Mouse (Mus musculus) midbrain, embryonic 12.5 days (tissue): ENCODE measurements around the gene Gm9573. TPM values are rescaled to one million over a fixed set of nuclear protein-coding genes. Genes with fewer than 3 reads are reported as not detected.

Experiments used
- ATAC-seq: fragments of 200-750 bp; cut with Nextera tagmentation; 2 replicates; pipeline ENCODE4 v1.8.0; 2017; ENCODE audit warnings: low read depth, moderate TSS enrichment, moderate library complexity; ENCODE audit not compliant: low FRiP score
- H3K27ac ChIP-seq: fragments of 300-500 bp; sonication (generic); replicated peaks from 2 replicates; pipeline ENCODE4 v1.5.1; 2016; ENCODE audit warnings: mild to moderate bottlenecking
- H3K27me3 ChIP-seq: fragments of 300-500 bp; sonication (generic); 2 replicates; pipeline ENCODE4 v1.6.1; 2016; ENCODE audit warnings: mild to moderate bottlenecking
- H3K36me3 ChIP-seq: fragments of 300-500 bp; sonication (generic); 2 replicates; pipeline ENCODE4 v1.6.1; 2016
- H3K4me1 ChIP-seq: fragments of 300-500 bp; sonication (generic); 2 replicates; pipeline ENCODE4 v1.6.1; 2016
- H3K4me2 ChIP-seq: fragments of 300-500 bp; sonication (generic); replicated peaks from 2 replicates; pipeline ENCODE4 v1.6.1; 2016; ENCODE audit warnings: mild to moderate bottlenecking, moderate library complexity
- H3K4me3 ChIP-seq: fragments of 300-500 bp; sonication (generic); 2 replicates; pipeline ENCODE4 v1.5.1; 2016; ENCODE audit warnings: mild to moderate bottlenecking
- H3K9ac ChIP-seq: fragments of 300-500 bp; sonication (generic); replicated peaks from 2 replicates; pipeline ENCODE4 v1.6.1; 2016; ENCODE audit warnings: mild to moderate bottlenecking, moderate library complexity
- H3K9me3 ChIP-seq: fragments of 300-500 bp; sonication (generic); 2 replicates; pipeline ENCODE4 v1.6.1; 2016; ENCODE audit warnings: mild to moderate bottlenecking
- WGBS: fragments of 180-500 bp; shearing (Covaris S2); methylation state at CpG from one replicate; pipeline ENCODE4 v1.1.7; 2016; 5-methylcytosine and 5-hydroxymethylcytosine counted together
- polyA plus RNA-seq: library from polyadenylated mRNA; unstranded; fragments of >200 nt; fragmentation: Nextera tagmentation; extraction: Ambion mirVana; gene quantifications from 2 replicates; pipeline ENCODE4 v1.2.1, GENCODE M21; 2016

Gene Gm9573
- polyA plus RNA-seq, 1 experiment from 2014 or later, result not detected

DNA sequence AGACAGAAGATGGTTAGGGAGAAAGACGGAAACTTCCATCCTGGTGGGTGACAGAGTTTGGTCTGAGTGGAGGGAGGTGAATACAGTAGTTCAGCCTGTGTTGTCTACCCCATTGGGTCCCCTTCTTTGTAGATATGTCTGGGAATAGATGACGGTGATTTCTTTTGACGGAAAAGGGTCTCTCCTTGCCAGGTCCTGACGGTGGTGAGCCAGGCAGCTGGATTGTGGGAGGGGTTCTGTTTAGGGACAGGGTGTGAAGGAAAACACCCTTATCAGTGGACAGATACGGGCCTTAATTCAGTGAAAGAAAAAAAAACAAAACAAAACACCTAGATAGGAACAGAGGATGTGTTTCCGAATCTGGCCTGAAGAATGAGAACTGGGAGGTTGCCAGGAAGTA, 12.9 kb upstream of the Gm9573 start:
- Histone ChIP-seq H3K4me1 (peaks cover 7% of the 10 kb centered on the region; the same call in 1 of the 2 replicates), H3K27ac (no peak overlapping the region), H3K9ac (no peak overlapping the region), H3K27me3 (peaks cover 14% of the 10 kb centered on the region), H3K4me2 (peak overlapping the region; percentile 40), H3K4me3 (no peak overlapping the region), H3K9me3 (no peaks in the 10 kb centered on the region), H3K36me3 (no peaks in the 10 kb centered on the region)
- 87% methylated on average over 6 of the region's 6 CpGs for WGBS
- ATAC-seq, result no peak

DNA sequence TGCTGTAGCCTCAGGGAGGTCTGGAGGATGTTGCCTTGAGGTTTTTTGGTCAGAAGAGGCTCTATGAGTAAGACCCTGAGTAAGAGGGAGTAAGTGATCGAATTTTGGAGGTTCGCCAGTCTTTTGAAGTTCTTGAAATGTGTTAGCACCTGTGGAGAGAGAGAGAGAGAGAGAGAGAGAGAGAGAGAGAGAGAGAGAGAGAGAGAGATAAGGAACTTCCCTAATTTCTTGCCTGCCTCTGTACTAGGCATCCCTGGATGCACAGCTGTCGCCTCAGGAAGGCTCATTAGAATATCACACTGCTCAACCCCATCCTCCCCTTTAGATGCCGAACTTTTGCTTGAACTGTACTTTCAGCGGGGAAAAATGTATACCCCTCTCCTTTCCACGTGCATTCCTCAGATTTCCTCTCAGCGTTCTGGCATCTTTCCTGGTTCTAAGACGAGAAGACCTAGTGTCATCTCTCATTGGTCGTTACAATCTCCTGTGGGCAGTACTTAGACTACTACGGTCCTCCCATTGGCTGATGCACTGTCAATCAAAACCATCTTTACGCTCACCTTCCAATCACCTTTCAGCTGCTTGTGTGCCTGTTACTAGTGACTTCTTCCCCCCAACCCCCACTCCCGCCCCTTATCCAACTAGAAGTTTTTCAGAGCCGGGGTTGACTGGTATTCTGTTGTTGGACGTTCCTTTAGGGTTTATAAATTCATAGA, 12.2 kb upstream of the Gm9573 start:
- Histone ChIP-seq H3K9me3 (no peaks in the 10 kb centered on the region), H3K4me1 (peaks cover 7% of the 10 kb centered on the region; the same call in 1 of the 2 replicates), H3K9ac (no peak overlapping the region), H3K4me3 (no peak overlapping the region), H3K27ac (no peak overlapping the region), H3K4me2 (peak overlapping the region; percentile 40), H3K27me3 (peaks cover 15% of the 10 kb centered on the region), H3K36me3 (no peaks in the 10 kb centered on the region)
- WGBS, result 27% methylated on average over 14 of the region's 14 CpGs
- peak; percentile 83; the same call in 1 of the 2 replicates for ATAC-seq

DNA sequence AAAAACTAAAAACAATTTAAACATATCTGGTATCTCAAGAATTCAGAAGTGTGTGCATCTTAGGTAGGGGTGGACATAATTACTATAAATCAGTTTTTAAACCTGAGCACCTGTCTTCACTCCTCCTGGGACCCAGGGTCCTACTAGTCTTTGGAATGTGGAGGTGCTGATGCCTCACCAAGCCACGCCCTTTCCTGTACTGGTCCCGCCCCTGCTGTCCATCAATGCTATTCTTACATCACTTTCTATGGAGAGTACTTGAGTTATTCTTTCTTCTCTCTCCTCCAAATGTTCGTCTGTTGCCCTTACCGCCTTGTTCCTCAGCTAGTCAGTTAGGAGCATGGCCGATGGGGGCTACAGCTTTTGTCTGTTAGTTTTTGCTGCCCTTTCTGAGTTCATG, 9.9 kb upstream of the Gm9573 start:
- H3K9me3 ChIP-seq, result no peaks in the 10 kb centered on the region
- H3K9ac ChIP-seq, result no peak overlapping the region
- no peak overlapping the region for H3K4me3 ChIP-seq
- H3K36me3 ChIP-seq, result no peaks in the 10 kb centered on the region
- H3K27ac ChIP-seq, result no peak overlapping the region
- H3K27me3 ChIP-seq, result peaks cover 15% of the 10 kb centered on the region
- peaks cover 7% of the 10 kb centered on the region; the same call in 1 of the 2 replicates for H3K4me1 ChIP-seq
- ATAC-seq, result no peak
- WGBS, result 52% methylated on average over 5 of the region's 5 CpGs
- H3K4me2 ChIP-seq, result no peak overlapping the region

DNA sequence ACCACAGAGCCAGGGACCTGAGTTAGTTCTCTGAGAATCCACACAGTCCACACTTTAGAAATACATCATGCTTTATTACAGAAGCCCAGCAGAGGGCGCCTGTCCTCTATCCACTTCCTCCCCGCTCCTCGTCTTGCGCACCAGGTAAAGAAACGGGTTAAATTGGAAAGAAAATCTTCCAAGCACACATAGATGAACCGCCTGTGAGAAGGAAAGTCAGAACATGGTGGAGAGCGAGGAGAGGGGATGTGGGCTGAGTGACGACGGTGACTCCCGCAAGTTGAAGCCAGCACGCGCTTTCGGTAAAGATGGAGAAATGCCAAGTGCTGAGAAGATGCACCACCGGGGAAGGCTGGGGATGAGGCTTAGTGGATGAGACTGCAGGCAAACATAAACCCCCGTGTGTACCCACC, 9.3 kb upstream of the Gm9573 start:
- Histone ChIP-seq H3K4me3 (peak overlapping the region; percentile 39), H3K27me3 (peaks cover 15% of the 10 kb centered on the region), H3K36me3 (no peaks in the 10 kb centered on the region), H3K9me3 (no peaks in the 10 kb centered on the region), H3K4me2 (peak overlapping the region; percentile 61), H3K27ac (no peak overlapping the region), H3K4me1 (peaks cover 7% of the 10 kb centered on the region; the same call in 1 of the 2 replicates), H3K9ac (peak overlapping the region; percentile 44)
- 2% methylated on average over 15 of the region's 15 CpGs for WGBS
- no peak for ATAC-seq

DNA sequence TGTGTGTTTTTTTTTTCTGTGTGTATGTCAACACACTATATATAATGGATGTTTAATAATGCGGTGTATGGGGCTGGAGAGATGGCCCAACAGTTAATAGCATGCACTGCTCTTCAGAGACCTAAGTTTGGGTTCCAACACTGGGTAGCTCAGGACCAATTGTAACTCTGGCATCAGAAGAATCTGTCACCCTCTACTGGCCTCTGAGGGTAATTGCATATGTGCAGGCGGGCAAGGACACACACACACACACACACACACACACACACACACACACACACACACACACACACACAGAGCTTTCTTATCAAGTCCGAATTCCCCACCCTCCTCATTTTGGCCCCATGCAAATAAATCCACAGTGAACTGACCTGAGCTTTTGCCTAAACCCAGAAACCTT, 8.8 kb upstream of the Gm9573 start:
- no peak overlapping the region for H3K4me3 ChIP-seq
- peaks cover 15% of the 10 kb centered on the region for H3K27me3 ChIP-seq
- 86% methylated on average over 2 of the region's 3 CpGs for WGBS
- no peak overlapping the region for H3K9ac ChIP-seq
- no peaks in the 10 kb centered on the region for H3K36me3 ChIP-seq
- H3K4me1 ChIP-seq, result peaks cover 7% of the 10 kb centered on the region; the same call in 1 of the 2 replicates
- H3K4me2 ChIP-seq, result no peak overlapping the region
- ATAC-seq, result no peak
- no peaks in the 10 kb centered on the region for H3K9me3 ChIP-seq
- H3K27ac ChIP-seq, result no peak overlapping the region

DNA sequence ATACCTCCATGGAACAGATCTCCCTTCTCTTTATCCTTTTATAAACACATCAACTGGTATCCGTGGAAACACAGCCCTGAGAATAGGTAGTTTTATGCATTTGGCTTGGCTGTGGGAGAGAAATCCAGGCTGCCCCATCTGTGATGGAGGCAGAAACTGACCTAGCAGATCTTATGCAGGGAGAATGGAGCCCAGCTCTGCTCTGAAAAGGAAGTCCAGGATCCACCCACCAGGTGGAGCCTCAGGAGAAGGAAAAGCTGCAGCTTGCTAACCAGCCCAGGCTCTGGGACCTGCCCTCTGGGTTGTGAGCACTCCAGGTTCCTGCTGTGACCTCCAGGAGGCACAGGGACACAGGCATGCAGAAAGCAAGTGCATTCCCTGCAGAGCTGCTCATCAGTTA, 7.6 kb upstream of the Gm9573 start:
- Histone ChIP-seq H3K4me3 (no peak overlapping the region), H3K27ac (no peak overlapping the region), H3K9ac (no peak overlapping the region), H3K27me3 (peaks cover 15% of the 10 kb centered on the region), H3K9me3 (no peaks in the 10 kb centered on the region), H3K4me2 (no peak overlapping the region), H3K36me3 (no peaks in the 10 kb centered on the region), H3K4me1 (peaks cover 7% of the 10 kb centered on the region; the same call in 1 of the 2 replicates)
- no peak for ATAC-seq
- WGBS, result 15% methylated on average over 1 of the region's 1 CpGs

DNA sequence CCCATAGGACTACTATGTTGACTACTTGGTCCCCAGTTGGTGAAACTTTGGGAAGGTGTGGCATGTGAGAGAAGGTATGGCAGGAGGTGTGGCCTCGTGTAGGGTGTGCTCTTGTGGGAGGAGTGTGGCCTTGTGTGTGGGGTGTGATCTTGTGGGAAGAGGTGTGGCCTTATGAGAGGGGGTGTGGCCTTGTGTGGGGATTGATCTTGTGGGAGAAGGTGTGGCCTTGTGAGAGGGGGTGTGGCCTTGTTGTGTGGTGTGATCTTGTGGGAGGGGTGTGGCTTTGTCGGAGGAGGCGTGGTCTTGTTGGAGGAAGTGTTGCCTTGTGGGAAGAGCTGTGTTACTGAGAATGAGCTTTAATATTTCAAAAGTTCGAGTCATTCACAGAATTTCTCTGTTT, 9.3 kb downstream of the Gm9573 start:
- Histone ChIP-seq H3K9me3 (no peaks in the 10 kb centered on the region), H3K36me3 (no peaks in the 10 kb centered on the region), H3K4me2 (no peak overlapping the region), H3K27ac (no peak overlapping the region), H3K4me1 (no peaks in the 10 kb centered on the region), H3K4me3 (no peak overlapping the region), H3K27me3 (no peaks in the 10 kb centered on the region), H3K9ac (no peak overlapping the region)
- WGBS, result 73% methylated on average over 4 of the region's 4 CpGs
- no peak for ATAC-seq

DNA sequence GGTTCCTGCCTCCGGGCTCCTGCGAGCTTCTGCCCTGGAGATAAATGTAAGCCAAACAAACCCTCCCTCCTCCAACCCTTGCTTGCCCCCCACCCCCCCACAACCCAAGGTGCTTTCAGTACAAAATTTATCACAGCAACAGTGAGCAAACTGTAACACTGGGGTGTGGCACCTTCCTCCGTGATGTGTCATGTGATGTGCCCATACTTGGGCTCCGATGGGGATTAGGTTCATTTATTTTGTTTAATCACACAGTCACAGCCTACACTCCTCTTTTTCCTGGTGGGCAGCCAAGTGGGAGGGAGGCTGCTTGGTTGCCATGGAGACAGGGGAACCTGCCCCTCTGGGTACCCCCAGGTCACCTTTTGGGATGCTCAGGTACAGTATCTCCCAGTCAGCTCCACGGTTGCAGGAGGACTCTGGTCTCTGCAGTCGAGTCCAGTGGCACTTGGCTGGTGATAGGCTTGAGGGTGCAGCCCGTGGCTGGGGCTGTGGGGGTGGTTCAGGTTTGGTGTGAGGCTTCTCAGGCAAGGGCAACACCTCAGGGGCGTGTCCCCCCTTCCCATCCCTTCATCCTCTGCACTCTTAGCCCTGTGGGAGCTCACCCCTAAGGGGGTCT, 24.6 kb downstream of the Gm9573 start:
- ATAC-seq, result no peak
- Histone ChIP-seq H3K4me1 (no peaks in the 10 kb centered on the region), H3K27ac (no peak overlapping the region), H3K9ac (no peak overlapping the region), H3K9me3 (peaks cover 5% of the 10 kb centered on the region; the same call in 1 of the 2 replicates), H3K4me3 (no peak overlapping the region), H3K27me3 (no peaks in the 10 kb centered on the region; the same call in 1 of the 2 replicates), H3K4me2 (no peak overlapping the region), H3K36me3 (no peaks in the 10 kb centered on the region)
- 57% methylated on average over 8 of the region's 8 CpGs for WGBS

DNA sequence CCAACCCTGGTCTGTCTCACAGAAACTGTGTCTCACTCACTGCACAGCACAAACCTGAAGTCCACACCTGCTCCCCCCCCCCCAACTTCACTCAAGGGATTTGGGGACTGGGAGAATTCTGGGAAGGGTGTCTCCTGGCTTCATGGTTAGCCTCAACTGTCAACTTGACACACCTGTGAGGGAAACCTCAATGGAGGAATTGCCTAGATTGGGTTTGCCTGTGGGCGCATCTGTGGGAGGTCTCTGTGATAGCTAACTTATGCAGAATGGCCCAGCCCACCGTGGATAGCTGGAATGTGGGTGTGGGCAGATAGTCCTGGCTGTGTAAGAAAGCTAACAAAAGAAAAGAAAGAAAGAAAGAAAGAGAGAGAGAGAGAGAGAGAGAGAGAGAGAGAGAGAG, 25.2 kb downstream of the Gm9573 start, which contains the start of gene Sfta2:
Sfta2 (plus strand) TSS at position 301 of the 400 bp plus-strand sequence.
- no peak within 1 kb of the TSS for H3K4me2 ChIP-seq
- H3K27ac ChIP-seq, result no peak within 1 kb of the TSS
- no peak for ATAC-seq
- H3K4me1 ChIP-seq, result no peaks in the 10 kb centered on the region
- H3K9ac ChIP-seq, result no peak within 1 kb of the TSS
- H3K4me3 ChIP-seq, result no peak within 1 kb of the TSS
- H3K9me3 ChIP-seq, result peaks cover 5% of the 10 kb centered on the region; the same call in 1 of the 2 replicates
- WGBS, result 66% methylated on average over 2 of the region's 2 CpGs
- H3K36me3 ChIP-seq, result no peaks in the 10 kb centered on the region
- no peaks in the 10 kb centered on the region; the same call in 1 of the 2 replicates for H3K27me3 ChIP-seq

DNA sequence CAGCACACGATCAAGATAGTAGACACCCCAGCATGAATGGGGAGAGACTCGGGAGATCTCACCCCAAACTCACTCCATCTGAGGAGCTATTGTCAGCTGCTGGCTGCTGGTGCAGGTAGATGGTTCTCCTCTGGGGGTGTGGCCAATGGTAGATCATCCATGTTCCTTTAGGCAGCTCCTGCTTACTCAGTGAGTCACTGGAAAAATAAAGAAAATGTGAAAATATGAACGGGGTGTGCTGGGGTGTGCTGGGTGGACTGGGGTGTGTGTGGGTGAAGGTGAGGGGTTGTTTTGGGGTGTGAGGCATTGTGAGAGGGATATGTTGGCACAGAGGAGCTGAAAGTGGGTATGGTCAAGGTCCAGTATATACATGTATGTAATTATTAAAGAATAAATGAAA, 29.0 kb downstream of the Gm9573 start:
- ATAC-seq, result no peak
- no peak overlapping the region for H3K4me3 ChIP-seq
- no peaks in the 10 kb centered on the region for H3K4me1 ChIP-seq
- H3K4me2 ChIP-seq, result no peak overlapping the region
- no peaks in the 10 kb centered on the region; the same call in 1 of the 2 replicates for H3K27me3 ChIP-seq
- H3K9me3 ChIP-seq, result peaks cover 5% of the 10 kb centered on the region; the same call in 1 of the 2 replicates
- H3K9ac ChIP-seq, result no peak overlapping the region
- no peak overlapping the region for H3K27ac ChIP-seq
- no peaks in the 10 kb centered on the region for H3K36me3 ChIP-seq
- 91% methylated on average over 3 of the region's 3 CpGs for WGBS

DNA sequence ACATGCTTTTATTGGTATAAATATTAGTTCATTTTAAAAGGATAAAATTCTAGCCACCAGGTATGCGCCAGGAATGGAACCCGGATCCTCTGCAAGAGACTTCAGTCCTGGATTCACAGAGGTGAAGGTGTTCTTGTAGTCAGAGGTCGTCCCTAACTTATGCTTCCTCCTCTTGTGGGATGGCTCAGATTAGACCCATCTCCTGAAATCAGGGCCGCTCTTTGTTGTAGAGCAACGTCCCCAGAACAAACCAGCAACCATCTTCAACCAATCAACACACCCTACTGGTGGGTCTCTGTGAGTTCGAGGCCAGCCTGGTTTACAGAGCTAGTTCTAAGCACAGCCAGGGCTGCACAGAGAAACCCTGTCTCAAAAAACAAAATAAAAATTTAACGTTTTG, 32.0 kb downstream of the Gm9573 start:
- H3K9me3 ChIP-seq, result peaks cover 5% of the 10 kb centered on the region; the same call in 1 of the 2 replicates
- ATAC-seq, result no peak
- H3K36me3 ChIP-seq, result no peaks in the 10 kb centered on the region
- no peak overlapping the region for H3K27ac ChIP-seq
- WGBS, result 88% methylated on average over 7 of the region's 7 CpGs
- no peaks in the 10 kb centered on the region for H3K4me1 ChIP-seq
- H3K4me3 ChIP-seq, result no peak overlapping the region
- H3K4me2 ChIP-seq, result no peak overlapping the region
- peaks cover 6% of the 10 kb centered on the region for H3K27me3 ChIP-seq
- H3K9ac ChIP-seq, result no peak overlapping the region

DNA sequence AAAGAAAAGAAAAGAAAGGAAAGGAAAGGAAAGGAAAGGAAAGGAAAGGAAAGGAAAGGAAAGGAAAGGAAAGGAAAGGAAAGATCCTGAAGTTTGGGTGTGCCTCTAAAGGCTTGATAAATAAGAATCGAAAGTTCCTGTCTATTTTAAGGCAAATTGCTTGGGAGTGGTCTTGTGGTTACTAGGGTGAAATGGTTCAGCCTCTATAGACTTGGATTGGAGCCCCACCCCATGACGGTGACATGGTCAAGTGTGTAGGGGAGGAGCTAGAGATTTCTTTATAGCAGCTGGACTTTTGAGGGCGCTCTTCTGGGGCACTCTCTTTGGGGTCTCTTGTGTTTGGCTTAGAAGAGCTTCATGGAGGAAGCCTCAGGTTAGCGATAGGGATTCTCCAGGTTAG, 32.7 kb downstream of the Gm9573 start:
- H3K4me1 ChIP-seq, result no peaks in the 10 kb centered on the region
- H3K9me3 ChIP-seq, result peaks cover 5% of the 10 kb centered on the region; the same call in 1 of the 2 replicates
- no peaks in the 10 kb centered on the region for H3K36me3 ChIP-seq
- no peak for ATAC-seq
- WGBS, result 39% methylated on average over 4 of the region's 4 CpGs
- H3K9ac ChIP-seq, result no peak overlapping the region
- H3K4me3 ChIP-seq, result no peak overlapping the region
- no peak overlapping the region for H3K4me2 ChIP-seq
- peaks cover 6% of the 10 kb centered on the region for H3K27me3 ChIP-seq
- no peak overlapping the region for H3K27ac ChIP-seq
